Mouse (Mus musculus) small intestine, adult 2 months (tissue): ENCODE measurements at regions not wholly inside any gene's neighbourhood (a gene's known extent, or its start where the extent isn't known, plus 50 kb on each side); places are given as distances from the start of the nearest gene placed in this dataset.

ENCODE experiments used
- H3K27ac ChIP-seq: fragments of 200-500 bp; 2 replicates; pipeline ENCODE4 v1.5.1; 2012; ENCODE audit warnings: low read depth, low read length, control low read depth, inconsistent platforms; ENCODE audit not compliant: insufficient read depth
- H3K27me3 ChIP-seq: fragments of 200-500 bp; 2 replicates; pipeline ENCODE4 v1.6.1; 2012; ENCODE audit warnings: mild to moderate bottlenecking, moderate library complexity, low read length, inconsistent platforms; ENCODE audit not compliant: control insufficient read depth, insufficient read depth
- H3K36me3 ChIP-seq: fragments of 200-500 bp; 2 replicates; pipeline ENCODE4 v1.6.1; 2012; ENCODE audit warnings: mild to moderate bottlenecking, low read length, control low read depth, inconsistent platforms; ENCODE audit not compliant: control insufficient read depth, insufficient read depth
- H3K4me1 ChIP-seq: fragments of 200-500 bp; 2 replicates; pipeline ENCODE4 v1.6.1; 2012; ENCODE audit warnings: low read length, inconsistent platforms, mixed read lengths; ENCODE audit not compliant: control insufficient read depth, insufficient read depth, insufficient read length
- H3K4me3 ChIP-seq: fragments of 200-500 bp; 2 replicates; pipeline ENCODE4 v1.5.1; 2012; ENCODE audit warnings: low read depth, mild to moderate bottlenecking, control low read depth, inconsistent platforms, low read length, moderate library complexity
- CTCF ChIP-seq: fragments of 200-500 bp; IDR thresholded peaks from 2 replicates; pipeline ENCODE4 v1.5.1; 2012; ENCODE audit warnings: low read depth, mild to moderate bottlenecking, control low read depth, inconsistent platforms, low read length, moderate library complexity, mixed read lengths; ENCODE audit not compliant: insufficient replicate concordance, insufficient read length; ENCODE audit errors: extremely low read depth
- POLR2A ChIP-seq: fragments of 200-500 bp; IDR thresholded peaks from 2 replicates; pipeline ENCODE4 v1.6.1; 2012; ENCODE audit warnings: low read depth, mild to moderate bottlenecking, control low read depth, inconsistent platforms, low read length, moderate library complexity
- WGBS: fragments of 180-500 bp; shearing (Covaris S2); methylation state at CpG from one replicate; pipeline ENCODE4 v1.1.7; 2018; 5-methylcytosine and 5-hydroxymethylcytosine counted together

- Histone ChIP-seq H3K27me3 (no peaks in the 10 kb centered on the region), H3K4me1 (no peaks in the 10 kb centered on the region), H3K4me3 (no peak overlapping the region), H3K36me3 (no peaks in the 10 kb centered on the region), H3K27ac (no peak overlapping the region)
- WGBS, result 62% methylated on average over 11 of the region's 11 CpGs
- no peak for TF ChIP-seq CTCF
- no peak for TF ChIP-seq POLR2A
These were observed 73.2 kb upstream of the Kif2a start for GRCm38 (mm10) chr13:107094976-107095716.

GRCm38 (mm10) chr13:107094487-107094886 lies 72.6 kb upstream of the Kif2a start:
- no peak for TF ChIP-seq CTCF
- TF ChIP-seq POLR2A, result no peak
- no peak overlapping the region for H3K4me3 ChIP-seq
- no peaks in the 10 kb centered on the region for H3K27me3 ChIP-seq
- H3K36me3 ChIP-seq, result no peaks in the 10 kb centered on the region
- no peaks in the 10 kb centered on the region for H3K4me1 ChIP-seq
- H3K27ac ChIP-seq, result no peak overlapping the region
- 76% methylated on average over 11 of the region's 11 CpGs for WGBS

DNA sequence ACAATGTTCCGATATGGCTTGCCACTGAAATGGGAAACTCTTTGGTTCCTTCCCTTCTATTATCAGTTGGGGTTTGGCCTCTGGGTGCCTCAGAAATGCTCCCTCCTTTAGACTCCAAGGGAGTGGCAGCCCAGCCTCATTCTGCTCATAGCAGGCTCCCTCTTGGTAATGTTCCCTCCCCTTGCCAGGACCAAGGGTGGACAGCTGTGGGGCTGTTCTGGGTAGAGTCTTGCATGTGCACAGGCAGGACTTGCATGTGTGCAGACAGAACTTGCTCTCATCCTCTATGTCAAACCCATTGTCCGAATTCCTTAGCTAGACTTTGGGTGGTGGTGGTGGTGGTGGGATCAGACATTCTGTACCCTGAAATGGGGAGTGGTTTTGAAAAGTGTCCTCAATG lies 71.8 kb upstream of the Kif2a start:
- WGBS, result 74% methylated on average over 2 of the region's 2 CpGs
- H3K4me1 ChIP-seq, result no peaks in the 10 kb centered on the region
- H3K27ac ChIP-seq, result no peak overlapping the region
- H3K27me3 ChIP-seq, result no peaks in the 10 kb centered on the region
- TF ChIP-seq CTCF, result no peak
- no peak for TF ChIP-seq POLR2A
- no peaks in the 10 kb centered on the region for H3K36me3 ChIP-seq
- no peak overlapping the region for H3K4me3 ChIP-seq

GRCm38 (mm10) chr13:107088198-107088597 lies 66.3 kb upstream of the Kif2a start:
- H3K4me3 ChIP-seq, result no peak overlapping the region
- no peak for TF ChIP-seq CTCF
- TF ChIP-seq POLR2A, result no peak
- no peaks in the 10 kb centered on the region for H3K36me3 ChIP-seq
- 55% methylated on average over 1 of the region's 1 CpGs for WGBS
- no peaks in the 10 kb centered on the region; the same call in 1 of the 2 replicates for H3K27me3 ChIP-seq
- H3K4me1 ChIP-seq, result no peaks in the 10 kb centered on the region
- no peak overlapping the region for H3K27ac ChIP-seq

DNA sequence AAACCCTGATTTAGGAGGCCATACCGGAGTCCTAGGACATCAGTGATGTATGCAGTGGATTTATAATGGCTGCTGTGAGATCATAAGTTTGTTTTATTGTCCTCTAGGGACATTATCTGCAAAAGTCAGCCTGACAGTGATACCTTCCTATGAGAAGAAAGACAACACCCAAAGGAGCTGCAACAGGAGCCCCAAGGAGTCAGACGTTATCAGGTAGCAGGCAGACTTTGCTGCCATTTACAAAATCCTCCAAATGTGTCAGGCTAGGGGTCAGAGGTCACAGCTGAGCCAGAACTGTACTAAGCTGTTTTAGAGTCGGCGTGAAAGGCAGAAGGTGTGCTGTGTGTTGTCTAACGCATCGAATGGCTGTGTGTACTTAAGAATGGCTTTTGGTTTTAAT lies 65.4 kb upstream of the Kif2a start:
- TF ChIP-seq POLR2A (no peak), CTCF (no peak)
- H3K36me3 ChIP-seq, result no peaks in the 10 kb centered on the region
- H3K27me3 ChIP-seq, result no peaks in the 10 kb centered on the region; the same call in 1 of the 2 replicates
- 68% methylated on average over 6 of the region's 6 CpGs for WGBS
- H3K27ac ChIP-seq, result no peak overlapping the region
- no peaks in the 10 kb centered on the region for H3K4me1 ChIP-seq
- no peak overlapping the region for H3K4me3 ChIP-seq

GRCm38 (mm10) chr13:107078085-107078484 lies 56.2 kb upstream of the Kif2a start:
- Histone ChIP-seq H3K36me3 (no peaks in the 10 kb centered on the region), H3K4me3 (no peak overlapping the region), H3K4me1 (no peaks in the 10 kb centered on the region), H3K27ac (no peak overlapping the region), H3K27me3 (no peaks in the 10 kb centered on the region; the same call in 1 of the 2 replicates)
- TF ChIP-seq POLR2A, result no peak
- no peak for TF ChIP-seq CTCF
- WGBS, result 91% methylated on average over 1 of the region's 1 CpGs

DNA sequence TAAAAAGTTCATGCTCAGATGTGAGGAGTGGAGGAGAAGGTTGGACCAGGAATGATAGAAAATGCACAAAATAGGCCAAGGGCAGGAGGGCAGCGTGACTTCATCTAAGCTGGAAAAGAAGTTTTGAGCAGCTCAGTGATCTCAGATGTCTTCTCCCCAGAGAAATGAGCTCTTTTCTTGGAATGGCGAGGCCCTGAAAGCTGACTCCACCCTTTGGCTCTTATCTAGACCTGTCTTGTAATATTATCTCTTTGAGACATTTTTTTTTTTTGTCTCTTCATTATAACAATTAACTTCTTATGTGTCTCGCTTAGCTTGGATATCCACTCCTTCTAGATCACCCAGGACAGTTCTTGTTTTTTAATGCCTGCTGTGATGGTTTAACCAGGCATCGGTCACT lies 53.0 kb upstream of the Kif2a start:
- H3K36me3 ChIP-seq, result no peaks in the 10 kb centered on the region
- 85% methylated on average over 4 of the region's 4 CpGs for WGBS
- no peaks in the 10 kb centered on the region; the same call in 1 of the 2 replicates for H3K27me3 ChIP-seq
- H3K27ac ChIP-seq, result no peak overlapping the region
- no peak overlapping the region for H3K4me3 ChIP-seq
- H3K4me1 ChIP-seq, result no peaks in the 10 kb centered on the region
- TF ChIP-seq POLR2A, result no peak
- no peak for TF ChIP-seq CTCF
